Comparison of ENCODE assay signal across 8 mouse cellular contexts in the genomic region with DNA sequence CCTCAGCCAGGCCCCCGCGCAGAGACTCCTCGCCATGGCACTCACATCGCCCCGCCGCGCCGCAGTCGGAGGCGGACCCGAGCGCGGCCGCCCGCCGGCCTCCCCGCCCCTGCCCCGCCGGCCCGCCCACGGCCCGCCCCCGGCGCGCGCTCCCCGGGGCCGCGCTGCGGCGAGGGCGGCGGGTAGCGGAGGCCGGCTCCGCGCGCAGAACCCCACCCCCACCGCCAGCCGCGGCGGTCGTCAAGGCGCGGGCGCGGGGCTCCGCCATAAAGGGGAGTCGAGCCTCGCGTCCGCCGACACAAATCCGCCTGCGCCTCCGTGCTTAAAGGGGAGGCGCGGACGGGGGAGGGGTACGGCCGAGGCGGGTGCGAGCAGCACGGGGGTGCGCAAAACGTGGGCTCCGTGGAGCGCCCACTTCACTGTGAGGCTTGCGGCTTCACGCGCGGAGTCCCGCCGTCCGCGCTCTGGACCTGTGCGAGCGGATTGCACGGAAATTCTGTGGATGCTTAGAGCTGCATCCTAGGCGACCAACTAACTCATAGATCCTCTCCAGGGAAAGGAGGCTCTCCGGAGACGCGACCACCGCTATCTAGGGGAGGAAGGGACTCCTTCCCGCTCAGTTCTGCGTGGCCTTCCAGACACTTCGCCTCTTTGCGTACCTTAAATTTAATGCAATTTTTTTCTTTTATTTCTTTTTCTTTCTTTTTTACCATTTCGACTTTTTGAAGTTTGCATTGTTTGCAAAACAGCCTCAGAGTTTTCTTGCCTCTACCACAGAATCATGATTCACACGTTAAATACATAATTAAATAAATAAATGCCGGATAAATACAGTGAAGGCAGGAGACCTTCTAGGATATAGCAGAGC. TPM values are rescaled to one million over a fixed set of nuclear protein-coding genes. Genes with fewer than 3 reads are reported as not detected.
DNase-seq lines count a peak whose midpoint lies in the region; ATAC-seq and TF ChIP-seq lines count a peak whose summit lies in the region.

TSS of gene Fam69a (minus strand) at position 119 of the 868 bp plus-strand sequence.

- peak within 1 kb of the TSS; percentile 83 to 92 for H3K4me3 ChIP-seq in MEL (ENCODE audit: control insufficient read depth in 1 of 2, insufficient read depth in 1 of 2, low read depth in 2 of 2, low read length in 2 of 2)

- peak; percentile 94 for DNase-seq in MEL (ENCODE audit: low read depth, low spot score)
- DNase-seq in cerebellum, adult 18-20 months: peak; percentile 73 to 86
- peak; percentile 79 to 80 for DNase-seq in layer of hippocampus, postnatal 25 days (ENCODE audit: extremely low spot score in 1 of 2, low spot score in 1 of 2)
- peak; percentile 90 for DNase-seq in lung, postnatal 10 days
- peak; percentile 82 for DNase-seq in ovary, postnatal 14 days (ENCODE audit: low spot score)
- DNase-seq in thymus, postnatal 10 days (ENCODE audit: low spot score in 2 of 2): peak; percentile 85 to 92

- TF ChIP-seq CTCF in MEL (IDR thresholded peaks at IDR 0.05 in 2 of 3, conservative IDR thresholded peaks at IDR 0.05 in 1 of 3; ENCODE audit: control insufficient read depth in 1 of 3, insufficient read depth in 1 of 3, low read depth in 2 of 3, low read length in 3 of 3, poor library complexity in 1 of 3, severe bottlenecking in 1 of 3): no peak

- TF ChIP-seq RAD21 in MEL (IDR thresholded peaks at IDR 0.05; ENCODE audit: low read depth, low read length): no peak

- peaks cover 3% of the 10 kb centered on the region; the same call in 1 of the 2 replicates for H3K79me2 ChIP-seq in MEL (ENCODE audit: control insufficient read depth, insufficient read depth, low read length, poor library complexity)

- H3K36me3 ChIP-seq in MEL (ENCODE audit: control insufficient read depth in 1 of 2, insufficient read depth in 2 of 2, low read length in 2 of 2): peaks cover 0 to 13% of the 10 kb centered on the region in 2 experiments; a peak in 2 of 4 replicates

- peak; percentile 25 to 59; a peak in 1 of 4 replicates for TF ChIP-seq POLR2A in MEL (IDR thresholded peaks at IDR 0.05; ENCODE audit: control insufficient read depth in 1 of 2, insufficient read depth in 1 of 2, low read depth in 1 of 2, low read length in 2 of 2, poor library complexity in 1 of 2)

- peak in 1 of 2 experiments; percentile 46; a peak in 2 of 4 replicates for TF ChIP-seq EP300 in MEL (IDR thresholded peaks at IDR 0.05; ENCODE audit: low read depth in 1 of 2, low read length in 2 of 2)

- peak within 1 kb of the TSS; percentile 79 for H3K9ac ChIP-seq in MEL (ENCODE audit: control insufficient read depth, low read depth, low read length, poor library complexity, severe bottlenecking)

- no peaks in the 10 kb centered on the region for H3K27me3 ChIP-seq in MEL (ENCODE audit: control insufficient read depth in 1 of 2, insufficient read depth in 2 of 2, low read length in 2 of 2)

- peaks cover 2 to 8% of the 10 kb centered on the region in 2 experiments for H3K4me1 ChIP-seq in MEL (ENCODE audit: control insufficient read depth in 1 of 2, insufficient read depth in 2 of 2, low read length in 2 of 2)

- ATAC-seq in frontal cortex, adult (ENCODE audit: low TSS enrichment): peak; percentile 64
- peak; percentile 50 to 55 for ATAC-seq in hematopoietic stem cell, adult 5-6 weeks (replicated peaks in 1 of 2; ENCODE audit: insufficient read depth in 1 of 2, low FRiP score in 2 of 2, low TSS enrichment in 1 of 2, low read depth in 1 of 2, poor library complexity in 2 of 2, severe bottlenecking in 2 of 2)

- no peaks in the 10 kb centered on the region for H3K9me3 ChIP-seq in MEL (replicated peaks; ENCODE audit: insufficient read depth, low read length)

- peak within 1 kb of the TSS; percentile 65 for H3K27ac ChIP-seq in MEL (ENCODE audit: control insufficient read depth, low read depth, low read length)

TF ChIP-seq in MEL, 35 proteins besides CTCF, POLR2A, EP300 and RAD21:
- TF ChIP-seq MXI1 (IDR thresholded peaks at IDR 0.05; ENCODE audit: low read depth, low read length) (no peak; the same call in none of the 2 replicates), CHD1 (IDR thresholded peaks at IDR 0.05; ENCODE audit: low read depth, low read length) (no peak), ETS1 (IDR thresholded peaks at IDR 0.05; ENCODE audit: low read depth, low read length) (0 out of 2 replicates have a peak, but pooled peaks have one; percentile 20), ELF1 (IDR thresholded peaks at IDR 0.05; ENCODE audit: low read depth, low read length) (0 out of 2 replicates have a peak, but pooled peaks have one; percentile 12), USF2 (IDR thresholded peaks at IDR 0.05; ENCODE audit: borderline replicate concordance in 1 of 2, insufficient read depth in 1 of 2, low read depth in 1 of 2, low read length in 2 of 2) (0 out of 4 replicates have a peak, but pooled peaks of 1 of the 2 experiments have one; percentile 9), E2F4 (IDR thresholded peaks at IDR 0.05; ENCODE audit: borderline replicate concordance, low read depth, low read length) (no peak), POLR2AphosphoS2 (IDR thresholded peaks at IDR 0.05; ENCODE audit: low read length) (no peak), NRF1 (IDR thresholded peaks at IDR 0.05; ENCODE audit: insufficient read depth, low read depth, low read length, poor library complexity, severe bottlenecking) (peak; percentile 57), SMC3 (IDR thresholded peaks at IDR 0.05; ENCODE audit: low read depth, low read length) (no peak), TCF12 (IDR thresholded peaks at IDR 0.05; ENCODE audit: low read depth, low read length) (peak; percentile 31; the same call in 1 of the 2 replicates), MAZ (IDR thresholded peaks at IDR 0.05; ENCODE audit: low read depth, low read length) (peak; percentile 77; the same call in 1 of the 2 replicates), JUND (IDR thresholded peaks at IDR 0.05; ENCODE audit: low read depth, low read length) (no peak), BHLHE40 (IDR thresholded peaks at IDR 0.05; ENCODE audit: borderline replicate concordance, low read depth, low read length) (0 out of 2 replicates have a peak, but pooled peaks have one; percentile 22), USF1 (IDR thresholded peaks at IDR 0.05; ENCODE audit: low read depth, low read length) (no peak), ZKSCAN1 (IDR thresholded peaks at IDR 0.05; ENCODE audit: low read depth, low read length) (no peak), SIN3A (IDR thresholded peaks at IDR 0.05; ENCODE audit: low read length) (peak; percentile 70), HCFC1 (IDR thresholded peaks at IDR 0.05; ENCODE audit: low read depth, low read length) (peak; percentile 64)

RNA-seq across cellular contexts. Expression of gene Fam69a, which starts in this region (rescaled TPM):
- total RNA-seq in MEL (2012; rRNA removed): 8.0 and 10.6 TPM in 2 replicates
- polyA plus RNA-seq in MEL (2012; ENCODE audit: insufficient read depth in 1 of 2, insufficient read length in 2 of 2, low read depth in 1 of 2, low replicate concordance in 2 of 2, missing spikeins in 1 of 2): 1 to 10 TPM in 1 of 2 experiments, not detected in 1; 8.5 TPM
- 7.1 and 17.7 TPM in 2 replicates for total RNA-seq in hematopoietic stem cell, adult 5-6 weeks (2017)
- total RNA-seq in layer of hippocampus, postnatal 25 days (2021): 10 to 100 TPM; 33.5 to 39.0 TPM

Comparison
In these comparisons a context has a peak if more than half of its experiments do, and no peak if none do; other contexts are left out.
1. Peak in every context shown above with its lines: DNase-seq, ATAC-seq, H3K4me3 ChIP-seq and H3K27ac ChIP-seq.